Mouse (Mus musculus) spleen, postnatal 14 days (tissue): ENCODE results near the gene Apba1.
A peak's percentile ranks its signal among the peaks of the same experiment; 100 is the strongest.

Experiments used
- DNase-seq, 2 experiments: peaks; one replicate each; pipeline ENCODE4 v3.0.0; 2021 to 2022; ENCODE audit warnings: low spot score in 2 of 2

The Apba1 gene

GRCm38 (mm10) chr19:23806796-23807195 is 48.1 kb downstream of the Apba1 start:
- no peak for DNase-seq

DNA sequence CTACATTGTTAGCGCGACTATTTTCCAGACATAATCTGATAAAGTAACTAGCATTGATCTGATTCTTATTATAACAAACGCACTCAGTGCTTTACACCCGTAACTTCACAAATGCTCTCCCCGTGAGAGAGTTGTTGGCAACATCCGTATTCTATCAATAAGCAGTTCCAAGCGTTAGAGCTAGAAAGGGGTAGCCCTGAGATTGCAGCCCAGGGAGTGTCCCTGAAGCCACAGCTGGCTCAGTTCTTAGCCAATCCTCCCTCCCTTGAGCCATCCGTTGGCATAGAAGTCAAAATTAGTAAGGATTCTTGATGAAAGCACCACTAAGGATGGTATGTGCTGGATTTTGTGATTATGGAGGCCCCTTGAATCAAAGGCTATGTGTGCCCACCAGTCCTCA is 48.7 kb downstream of the Apba1 start:
- no peak for DNase-seq

GRCm38 (mm10) chr19:23809236-23809635 is 50.5 kb downstream of the Apba1 start:
- no peak for DNase-seq

DNA sequence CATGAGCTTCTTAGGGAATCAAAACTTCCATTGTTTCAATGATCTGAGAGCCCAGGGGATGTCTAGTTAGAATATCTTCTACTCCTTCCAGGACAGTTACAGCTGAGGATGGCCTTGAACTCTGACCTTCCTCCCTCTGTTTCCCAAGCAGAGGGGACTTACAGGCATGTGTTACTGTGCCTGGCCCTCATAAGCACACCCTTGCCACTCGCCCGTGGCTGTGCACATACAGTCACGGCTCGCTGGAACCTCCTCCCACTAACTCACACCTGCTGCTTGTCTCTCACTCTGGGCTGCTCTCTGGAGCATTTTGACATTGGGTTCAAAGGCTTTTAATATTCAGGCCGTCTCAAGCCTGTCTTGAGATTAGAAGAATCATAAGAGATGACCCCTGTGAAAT is 51.8 kb downstream of the Apba1 start:
- no peak for DNase-seq

- DNase-seq, result no peak
Observed at GRCm38 (mm10) chr19:23810976-23811375, 52.3 kb downstream of the Apba1 start.

GRCm38 (mm10) chr19:23816762-23817161 is 58.1 kb downstream of the Apba1 start:
- no peak for DNase-seq

DNA sequence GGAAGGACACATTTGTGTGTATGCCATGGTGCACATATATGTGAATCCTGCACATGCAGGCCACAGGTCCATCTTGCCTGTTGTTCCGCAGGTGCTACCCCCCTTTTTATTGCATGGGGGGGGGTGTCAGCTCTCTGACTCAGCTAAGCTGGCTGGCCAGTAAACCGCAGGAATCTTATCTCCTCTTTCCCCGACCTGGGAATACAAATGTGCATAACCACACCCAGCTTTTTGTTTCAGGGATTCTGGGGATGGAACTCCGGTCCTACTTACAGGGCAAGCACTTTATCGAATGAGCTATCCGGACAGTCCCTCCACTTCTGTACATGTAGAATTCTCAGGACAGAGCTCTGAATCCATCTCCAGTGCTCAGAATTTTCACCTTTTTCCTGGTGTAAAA is 58.5 kb downstream of the Apba1 start:
- DNase-seq, result no peak

- DNase-seq, result no peak
Observed at GRCm38 (mm10) chr19:23819882-23820281, 61.2 kb downstream of the Apba1 start.

GRCm38 (mm10) chr19:23822497-23822896 is 63.8 kb downstream of the Apba1 start:
- DNase-seq, result no peak

GRCm38 (mm10) chr19:23823533-23823932 is 64.8 kb downstream of the Apba1 start:
- DNase-seq, result no peak

DNA sequence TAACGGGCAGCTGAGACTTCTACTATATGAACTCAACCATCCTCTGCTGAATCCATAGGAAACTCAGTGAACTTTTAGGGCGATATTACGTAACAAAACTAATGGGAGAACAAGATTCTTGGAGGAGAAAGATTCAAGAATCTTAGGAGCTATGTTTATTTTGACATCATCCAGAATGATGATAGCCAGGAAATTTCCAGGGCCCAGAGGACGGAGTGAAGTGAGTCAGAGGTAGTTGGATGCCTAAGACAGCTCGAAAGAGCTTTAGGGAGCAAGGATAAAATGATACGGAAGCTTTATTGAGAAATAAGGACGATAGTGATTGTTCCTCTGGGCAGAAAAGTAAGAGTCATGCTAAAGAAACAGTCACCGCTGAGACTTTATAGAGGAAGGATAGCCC is 67.6 kb downstream of the Apba1 start:
- DNase-seq, result no peak

DNA sequence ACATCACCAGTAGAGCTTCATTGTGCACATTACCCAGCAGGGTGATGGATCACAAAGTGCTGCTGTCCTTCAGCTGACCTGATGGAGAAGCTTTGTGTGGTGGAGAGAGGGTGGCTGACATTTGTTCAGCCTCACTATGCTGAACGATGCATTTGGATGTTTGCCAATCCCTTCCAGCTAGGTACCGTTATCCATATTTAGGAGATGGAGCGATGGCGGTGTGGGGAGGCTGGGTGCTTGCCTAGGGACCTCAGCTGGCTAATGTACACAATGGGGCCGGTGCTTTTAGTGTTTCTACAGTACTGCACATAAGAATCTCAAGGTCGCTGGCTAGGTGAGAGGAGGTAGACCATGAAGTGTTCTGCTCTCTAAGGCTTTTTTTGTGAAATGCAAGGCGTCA is 72.1 kb downstream of the Apba1 start:
- DNase-seq, result no peak

GRCm38 (mm10) chr19:23833685-23834682 is 75.3 kb downstream of the Apba1 start:
- no peak for DNase-seq

DNA sequence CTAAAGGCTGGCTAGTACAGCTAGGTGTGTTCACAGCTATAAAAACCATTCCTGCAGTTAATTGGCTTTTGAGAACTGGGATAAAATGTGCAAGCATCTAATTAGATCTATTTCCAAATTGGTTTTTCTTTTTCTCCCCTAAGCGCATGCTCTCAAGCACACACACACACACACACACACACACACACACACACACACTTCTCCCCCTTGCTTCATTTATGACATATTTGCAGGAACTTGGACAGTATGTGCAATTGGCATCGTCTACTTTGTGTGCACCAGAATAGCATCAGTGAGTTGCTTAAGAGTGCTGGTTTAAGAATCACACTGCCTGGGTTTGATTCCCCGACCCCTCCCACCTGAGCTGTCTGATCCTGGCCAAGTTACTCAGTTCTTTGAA is 76.0 kb downstream of the Apba1 start:
- DNase-seq, result no peak

DNA sequence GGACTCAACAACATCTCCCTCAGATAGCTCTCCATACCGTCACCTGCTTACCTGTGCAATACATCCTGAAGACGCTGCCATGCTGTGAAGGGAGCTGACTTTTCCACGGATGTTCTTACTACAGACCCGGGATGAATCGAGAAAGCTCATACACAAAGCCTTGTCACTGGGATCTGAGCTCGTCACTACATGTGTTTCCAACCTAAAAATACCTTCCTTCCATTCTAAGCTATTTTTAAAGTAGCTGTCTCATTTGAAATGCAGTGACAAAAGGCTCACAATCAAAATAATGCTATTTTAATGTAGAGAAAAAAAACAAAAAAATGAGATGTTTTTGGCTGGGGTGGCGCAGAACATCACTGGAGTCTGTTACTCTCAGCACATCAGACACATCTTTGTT is 97.1 kb downstream of the Apba1 start:
- DNase-seq, result no peak

DNA sequence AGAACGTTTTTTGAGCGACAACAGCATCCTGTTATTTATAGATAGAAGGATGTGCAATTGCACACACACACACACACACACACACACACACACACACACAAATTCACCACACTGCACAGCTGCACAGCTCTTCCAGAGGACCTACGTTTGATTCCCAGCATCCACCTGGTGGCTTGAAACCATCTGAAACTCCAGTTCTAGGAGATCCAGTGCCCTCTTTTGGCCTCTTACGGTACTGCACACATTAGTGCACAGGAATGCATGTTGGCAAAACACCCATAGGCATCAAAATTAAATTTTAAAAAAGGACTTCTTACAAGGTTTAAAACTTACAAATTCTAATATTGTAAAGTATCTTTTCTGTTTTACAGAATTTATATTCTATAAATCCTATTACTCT is 99.4 kb downstream of the Apba1 start:
- no peak for DNase-seq

GRCm38 (mm10) chr19:23858781-23859180 is 100.1 kb downstream of the Apba1 start:
- DNase-seq, result no peak

- peak in 1 of 2 experiments; percentile 6 for DNase-seq
Observed at GRCm38 (mm10) chr19:23860151-23860820, 101.6 kb downstream of the Apba1 start.

GRCm38 (mm10) chr19:23862736-23863135 is 104.0 kb downstream of the Apba1 start:
- DNase-seq, result no peak

DNA sequence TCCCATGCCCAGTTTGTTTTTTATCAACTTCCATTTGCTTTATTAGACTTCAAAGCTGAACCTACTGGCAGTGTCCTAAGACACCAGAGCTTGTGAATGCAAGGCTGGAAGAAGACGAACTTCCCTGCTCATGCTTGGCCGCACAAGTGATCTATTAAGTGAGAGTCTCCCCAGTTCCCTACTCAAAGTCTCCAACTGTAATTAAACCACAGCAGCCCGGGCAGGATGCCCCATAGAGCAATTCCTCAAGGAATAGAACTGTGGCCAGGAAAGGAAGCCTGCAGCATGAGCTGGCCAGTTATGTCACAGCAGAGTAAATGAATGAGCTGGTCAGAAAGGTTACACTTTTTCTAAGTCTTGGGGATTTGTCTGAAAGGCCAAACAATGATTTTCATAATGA is 105.3 kb downstream of the Apba1 start:
- no peak for DNase-seq

DNA sequence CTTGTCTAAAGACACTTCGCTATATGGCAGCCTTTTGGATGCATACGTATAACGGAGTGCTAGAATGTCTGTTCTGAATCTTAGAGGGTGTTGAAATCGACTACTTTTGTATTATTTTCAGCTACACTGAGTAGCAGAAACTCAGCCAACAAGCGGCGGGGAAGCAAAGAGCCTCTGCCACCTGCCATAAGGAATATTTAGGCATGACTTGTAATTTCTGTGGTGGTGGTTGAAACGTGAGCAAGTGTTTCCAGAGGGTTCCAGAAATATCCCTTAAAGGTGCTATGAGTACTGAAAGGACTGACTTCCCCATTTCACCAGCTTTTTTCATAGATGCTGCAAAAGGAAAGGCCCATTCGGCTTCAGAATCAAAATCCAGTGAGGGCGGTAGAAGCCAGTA is 107.4 kb downstream of the Apba1 start:
- DNase-seq, result no peak

DNA sequence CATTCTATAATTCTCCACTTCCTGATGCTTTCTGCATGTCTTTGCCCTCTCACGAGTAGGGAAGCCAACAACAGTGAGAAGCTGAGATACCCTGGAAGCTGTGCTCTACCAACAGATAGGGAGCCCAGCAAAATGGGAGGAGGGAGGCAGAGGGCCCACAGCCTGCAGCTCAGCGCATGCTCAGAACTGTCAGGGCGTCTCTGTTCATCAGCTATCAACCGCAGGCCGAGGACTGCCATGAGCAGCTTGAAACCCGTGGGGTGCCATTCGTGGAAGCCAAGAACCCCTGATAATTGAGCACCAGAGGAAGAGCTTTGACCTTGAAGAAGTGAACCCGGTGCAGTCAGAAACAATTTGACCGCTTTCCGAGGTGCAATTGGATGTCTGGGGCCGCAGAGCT is 108.4 kb downstream of the Apba1 start:
- no peak for DNase-seq

DNA sequence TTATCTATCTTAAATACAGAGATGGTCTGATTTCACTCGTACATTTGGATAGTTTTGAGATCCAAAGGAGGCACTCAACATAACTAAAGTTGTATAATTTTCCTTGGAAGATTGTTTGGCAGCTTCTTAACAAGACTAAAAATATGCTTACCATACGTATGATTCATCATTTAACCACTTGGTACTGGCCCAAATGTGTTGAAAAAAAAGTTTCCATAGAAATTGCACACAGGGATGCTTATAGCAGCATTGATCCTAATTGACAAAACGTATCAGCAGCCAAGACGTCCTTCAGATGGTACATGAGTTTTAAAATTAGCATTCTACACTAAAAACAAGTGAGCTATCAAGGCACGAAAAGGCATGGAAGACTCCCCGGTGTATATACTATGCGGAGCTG is 108.9 kb downstream of the Apba1 start:
- no peak for DNase-seq
